In the genomic region with DNA sequence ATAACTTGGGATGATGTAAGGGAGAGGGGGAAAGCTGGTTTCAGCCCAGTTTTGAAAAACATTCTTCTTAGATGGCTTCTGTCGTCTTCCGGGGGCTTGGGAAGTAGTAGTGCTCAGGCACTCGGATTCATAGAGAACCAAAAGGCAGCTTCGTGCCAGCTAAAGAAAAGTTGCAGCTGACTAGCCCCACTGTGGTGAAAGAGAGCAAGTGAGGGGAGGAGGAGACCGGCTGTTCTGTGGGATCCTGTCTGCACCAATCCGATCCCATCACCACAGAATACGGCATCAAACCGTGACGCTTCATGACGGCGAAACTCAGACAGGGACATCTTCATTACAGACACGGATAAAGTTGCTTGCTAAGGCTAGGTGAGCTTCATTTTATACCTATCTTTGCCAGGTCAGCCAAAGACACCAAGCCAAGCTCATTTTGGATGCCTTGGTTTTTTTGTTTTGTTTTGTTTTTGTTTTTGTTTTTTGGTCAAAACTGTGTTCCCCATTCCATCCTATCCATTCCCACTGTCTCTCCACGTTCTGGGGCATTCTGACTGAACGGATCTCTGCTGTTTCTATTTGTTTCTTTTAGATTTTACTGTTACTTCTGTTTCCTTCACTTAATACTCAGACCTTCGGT, we compare ENCODE assay signal across 15 mouse cellular contexts. TPM values are rescaled to one million over a fixed set of nuclear protein-coding genes. Genes with fewer than 3 reads are reported as not detected.
DNase-seq lines count a peak whose midpoint lies in the region; ATAC-seq and TF ChIP-seq lines count a peak whose summit lies in the region.
"Had no signal": no experiment of that assay in that cellular context is flagged by ENCODE, and none has a peak within 500 bp of the region (broad histone marks: within the 10 kb centered on the region; RNA-seq: fewer than 3 reads in every experiment).

No protein-coding gene starts in this region.

- no peak for ATAC-seq in kidney, embryonic 15.5 days (replicated peaks; ENCODE audit: low FRiP score)
- ATAC-seq in kidney, embryonic 14.5 days (ENCODE audit: low FRiP score, low TSS enrichment), result no peak
- ATAC-seq: activated CD4-positive, CD25-positive, alpha-beta regulatory T cell, adult 4 months had no signal

- H3K27me3 ChIP-seq in kidney, embryonic 15.5 days, result no peaks in the 10 kb centered on the region
- H3K27me3 ChIP-seq in kidney, embryonic 14.5 days (ENCODE audit: control insufficient read depth, insufficient read depth, low read length), result no peaks in the 10 kb centered on the region
- no peaks in the 10 kb centered on the region for H3K27me3 ChIP-seq in thymus, adult 2 months (ENCODE audit: control insufficient read depth, insufficient read depth, low read length)
- H3K27me3 ChIP-seq: neural tube, embryonic 15.5 days had no signal

- no peak overlapping the region for H3K9ac ChIP-seq in kidney, embryonic 15.5 days
- H3K9ac ChIP-seq in kidney, embryonic 14.5 days (ENCODE audit: low read depth, low read length), result no peak overlapping the region
- H3K9ac ChIP-seq: neural tube, embryonic 15.5 days had no signal

- H3K4me1 ChIP-seq in kidney, embryonic 15.5 days, result peaks cover 28% of the 10 kb centered on the region
- H3K4me1 ChIP-seq in kidney, embryonic 14.5 days (ENCODE audit: control insufficient read depth, insufficient read depth, low read length), result peaks cover 22% of the 10 kb centered on the region
- no peaks in the 10 kb centered on the region for H3K4me1 ChIP-seq in thymus, adult 2 months (replicated peaks; ENCODE audit: control insufficient read depth, insufficient read depth, low read length)

- H3K36me3 ChIP-seq in kidney, embryonic 15.5 days, result no peaks in the 10 kb centered on the region
- H3K36me3 ChIP-seq in kidney, embryonic 14.5 days (ENCODE audit: control insufficient read depth, insufficient read depth, low read length), result no peaks in the 10 kb centered on the region
- no peaks in the 10 kb centered on the region for H3K36me3 ChIP-seq in thymus, adult 2 months (ENCODE audit: control insufficient read depth, insufficient read depth, low read length)
- H3K36me3 ChIP-seq: G1E; neural tube, embryonic 15.5 days had no signal

- H3K9me3 ChIP-seq in kidney, embryonic 15.5 days (replicated peaks), result no peaks in the 10 kb centered on the region
- no peaks in the 10 kb centered on the region for H3K9me3 ChIP-seq in kidney, embryonic 14.5 days (ENCODE audit: control insufficient read depth, low read length)
- H3K9me3 ChIP-seq: neural tube, embryonic 15.5 days had no signal

- TF ChIP-seq POLR2A in thymus, adult 2 months (IDR thresholded peaks at IDR 0.05; ENCODE audit: control insufficient read depth, extremely low read depth, insufficient read depth, low read length, poor library complexity), result no peak

- WGBS in kidney, embryonic 15.5 days, result 53% methylated on average over 15 of the region's 15 CpGs
- 68% methylated on average over 15 of the region's 15 CpGs for WGBS in kidney, embryonic 14.5 days
- WGBS in thymus, adult 2 months, result 91% methylated on average over 15 of the region's 15 CpGs

- H3K4me3 ChIP-seq in kidney, embryonic 15.5 days (replicated peaks), result no peak overlapping the region
- no peak overlapping the region for H3K4me3 ChIP-seq in kidney, embryonic 14.5 days (ENCODE audit: low read length)
- H3K4me3 ChIP-seq in thymus, adult 2 months (ENCODE audit: control insufficient read depth, insufficient read depth, low read length), result no peak overlapping the region
- H3K4me3 ChIP-seq: neural tube, embryonic 15.5 days had no signal

- no peak overlapping the region for H3K27ac ChIP-seq in kidney, embryonic 15.5 days
- H3K27ac ChIP-seq in kidney, embryonic 14.5 days (ENCODE audit: low read depth, low read length), result no peak overlapping the region
- no peak overlapping the region for H3K27ac ChIP-seq in thymus, adult 2 months (ENCODE audit: control insufficient read depth, insufficient read depth, low read length)
- H3K27ac ChIP-seq: neural tube, embryonic 15.5 days; stomach, postnatal 0 days had no signal

- DNase-seq in embryo, embryonic 11 days, result peak; percentile 10
- no peak for DNase-seq in embryo, embryonic 9.5 days (ENCODE audit: extremely low spot score)
- peak; percentile 30 for DNase-seq in right cerebral cortex, adult 18-20 months
- DNase-seq in right cerebral cortex, postnatal 25 days, result no peak
- no peak for DNase-seq in thymus, adult 2 months
- no peak for DNase-seq in Muller cell, postnatal 12 days (ENCODE audit: inconsistent ontology term)
- DNase-seq: cerebellum, postnatal 36 days; gastrocnemius, postnatal 10 days; kidney, adult 11 months had no signal

- no peak for TF ChIP-seq CTCF in thymus, adult 2 months (IDR thresholded peaks at IDR 0.05; ENCODE audit: borderline replicate concordance, control insufficient read depth, extremely low read depth, insufficient read depth, low read length, poor library complexity)

- 0 out of 2 replicates have a peak overlapping the region, but pooled peaks have one; percentile 10 for H3K4me2 ChIP-seq in kidney, embryonic 15.5 days
- H3K4me2 ChIP-seq in kidney, embryonic 14.5 days (replicated peaks; ENCODE audit: low read depth, low read length), result no peak overlapping the region
- H3K4me2 ChIP-seq: neural tube, embryonic 15.5 days had no signal

RNA-seq across cellular contexts. Expression of a gene that starts 44.1 kb away (rescaled TPM):
- 6.7 and 6.9 TPM in 2 replicates for polyA plus RNA-seq in kidney, embryonic 15.5 days (2015; fragmentation: Nextera tagmentation; extraction: Ambion mirVana)
- polyA plus RNA-seq in kidney, embryonic 14.5 days (2014; fragmentation: Nextera tagmentation; extraction: Ambion mirVana), result 4.5 and 7.1 TPM in 2 replicates
- 0.38 and 0.84 TPM in 2 replicates for polyA plus RNA-seq in thymus, adult 2 months (2012; rRNA removed)
- polyA plus RNA-seq: G1E had no signal

Comparison
In these comparisons a context has a peak if more than half of its experiments do, and no peak if none do; other contexts are left out.
1. DNase-seq: peak in embryo, embryonic 11 days (single experiment) and right cerebral cortex, adult 18-20 months (single experiment); none in embryo, embryonic 9.5 days (single experiment), right cerebral cortex, postnatal 25 days (single experiment), thymus, adult 2 months (single experiment) and Muller cell, postnatal 12 days (single experiment).